Mouse (Mus musculus) frontal cortex, postnatal 14 days (tissue): ENCODE results near the gene Ttll9.

Experiments used
- DNase-seq, 2 experiments: peaks; one replicate each; pipeline ENCODE4 v3.0.0; 2022; ENCODE audit warnings: low spot score in 2 of 2

The Ttll9 gene

GRCm38 (mm10) chr2:152962091-152962793, at the start of gene Ttll9:
Gene Ttll9, plus strand, starts transcription at chr2:152962485.
- peak; percentile 74 to 75 for DNase-seq

- DNase-seq, result no peak
Measured at GRCm38 (mm10) chr2:152913471-152913870, 48.8 kb upstream of the Ttll9 start.

DNA sequence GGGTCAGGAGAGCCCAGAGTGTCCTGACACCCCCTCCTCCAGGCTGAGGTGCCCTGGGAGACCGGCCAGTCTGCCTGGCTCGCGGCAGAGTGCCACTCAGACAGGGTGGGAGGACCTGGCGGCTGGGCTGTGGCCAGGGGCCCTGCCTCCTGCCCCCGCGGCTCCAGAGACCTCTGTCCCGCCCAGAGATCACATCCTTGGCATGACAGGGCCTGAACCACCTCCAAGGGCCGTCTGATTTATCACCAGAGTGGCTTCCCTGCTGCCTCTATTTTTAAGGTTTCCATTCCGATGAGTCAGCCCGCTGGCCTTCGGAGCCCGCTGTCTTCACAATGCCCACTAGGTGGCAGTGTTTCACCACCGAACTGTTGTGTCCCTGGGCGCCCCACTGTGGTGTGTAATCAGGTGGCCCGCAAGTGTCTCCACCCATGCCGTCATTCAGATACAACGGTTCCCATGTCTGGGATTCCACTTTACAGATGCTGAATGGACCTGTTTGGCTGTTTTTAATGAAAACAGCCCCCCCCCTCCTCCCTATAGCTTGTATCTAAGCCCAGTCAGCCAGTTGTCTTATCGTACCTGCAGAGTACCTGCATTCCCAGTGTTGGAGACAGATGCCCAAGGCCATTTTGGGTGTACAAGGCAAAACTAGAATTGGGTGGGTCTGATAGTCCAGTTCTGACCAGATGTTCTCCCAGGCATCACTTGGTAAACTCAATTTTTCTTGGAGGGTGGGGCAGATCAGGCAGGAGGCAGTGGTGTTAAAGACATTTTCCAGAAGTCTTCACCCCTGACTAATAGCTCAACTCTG, 47.8 kb upstream of the Ttll9 start:
- peak; percentile 83 to 89 for DNase-seq

- no peak for DNase-seq
Measured at GRCm38 (mm10) chr2:152915453-152915852, 46.8 kb upstream of the Ttll9 start.

- no peak for DNase-seq
Measured at GRCm38 (mm10) chr2:152916111-152916510, 46.2 kb upstream of the Ttll9 start.

DNA sequence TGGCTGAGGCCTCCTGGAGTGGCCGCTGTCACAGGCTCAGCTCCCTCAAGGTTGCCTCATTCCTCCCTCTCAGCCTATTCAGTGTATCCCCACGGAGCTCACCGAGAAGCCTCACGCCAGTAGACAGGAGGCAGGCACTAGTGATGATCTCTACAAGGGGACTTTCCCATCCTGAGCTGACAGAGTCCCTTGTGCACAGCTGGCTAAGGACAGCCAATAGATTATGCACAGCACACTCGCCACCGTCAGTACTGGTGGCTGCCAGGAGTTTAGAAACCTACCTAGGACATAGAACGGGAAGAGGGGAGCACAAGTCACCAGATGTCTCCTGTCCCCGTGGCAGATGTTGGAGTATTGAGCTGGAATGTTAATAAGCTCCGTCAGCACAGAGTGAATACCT, 44.6 kb upstream of the Ttll9 start:
- DNase-seq, result no peak

DNA sequence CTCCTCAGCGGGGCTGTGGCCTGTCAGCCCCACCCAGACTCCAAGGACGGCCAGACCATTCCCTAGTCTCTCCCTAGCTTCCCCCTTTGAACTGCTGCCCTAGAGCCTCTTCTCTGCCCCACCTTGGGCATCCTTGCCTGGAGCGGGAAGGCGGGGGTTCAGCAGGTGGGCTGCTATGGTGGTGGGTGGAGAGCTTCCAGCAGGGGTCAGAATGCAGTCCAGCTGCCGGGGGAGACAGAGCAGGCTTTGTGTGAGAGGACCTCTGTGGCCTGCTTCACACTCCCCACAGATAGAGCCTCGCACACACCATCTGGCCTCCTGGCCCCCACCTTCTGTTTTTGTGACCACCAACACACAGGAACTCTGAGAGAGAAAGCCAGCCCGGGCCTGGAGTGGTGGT, 39.9 kb upstream of the Ttll9 start:
- no peak for DNase-seq

DNA sequence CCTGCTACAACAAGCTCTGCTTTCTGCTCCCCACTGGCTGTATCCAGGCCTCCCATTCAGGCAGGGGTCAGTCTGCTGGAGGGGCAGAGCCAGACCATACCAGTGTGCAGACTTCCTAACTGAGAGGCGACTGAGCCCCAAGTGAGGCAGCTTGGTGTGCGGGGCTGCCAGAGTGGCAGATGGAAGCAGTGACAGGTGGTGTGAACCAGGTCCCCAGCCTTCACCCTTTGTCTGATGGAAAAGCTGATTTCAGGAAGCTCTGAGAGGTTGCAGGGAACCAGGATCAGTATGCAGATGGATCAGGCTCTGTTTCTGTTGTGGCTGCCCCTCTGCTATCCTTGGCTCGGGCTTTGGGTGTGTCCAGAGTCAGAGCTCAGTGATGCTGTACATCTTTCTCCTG, 38.7 kb upstream of the Ttll9 start:
- no peak for DNase-seq

DNA sequence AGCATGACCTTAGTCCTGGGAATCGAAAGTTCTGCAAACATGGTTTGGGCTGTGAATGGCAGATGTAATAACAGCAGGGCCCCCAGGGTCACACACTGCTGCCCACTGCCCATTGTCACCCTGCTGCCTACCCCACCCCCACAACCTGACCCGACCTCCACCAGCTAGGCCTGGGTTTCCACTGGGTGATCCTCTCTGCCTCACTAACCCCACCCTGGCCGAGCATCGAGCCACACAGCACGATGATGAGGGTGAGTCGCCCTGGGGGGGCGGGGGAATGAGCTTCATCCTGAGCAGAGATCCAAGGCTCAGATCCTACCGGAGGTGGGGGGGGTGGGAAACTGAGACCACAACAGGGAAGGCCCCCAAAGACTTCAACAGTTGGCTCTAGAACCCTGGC, 38.2 kb upstream of the Ttll9 start:
- DNase-seq, result no peak

DNA sequence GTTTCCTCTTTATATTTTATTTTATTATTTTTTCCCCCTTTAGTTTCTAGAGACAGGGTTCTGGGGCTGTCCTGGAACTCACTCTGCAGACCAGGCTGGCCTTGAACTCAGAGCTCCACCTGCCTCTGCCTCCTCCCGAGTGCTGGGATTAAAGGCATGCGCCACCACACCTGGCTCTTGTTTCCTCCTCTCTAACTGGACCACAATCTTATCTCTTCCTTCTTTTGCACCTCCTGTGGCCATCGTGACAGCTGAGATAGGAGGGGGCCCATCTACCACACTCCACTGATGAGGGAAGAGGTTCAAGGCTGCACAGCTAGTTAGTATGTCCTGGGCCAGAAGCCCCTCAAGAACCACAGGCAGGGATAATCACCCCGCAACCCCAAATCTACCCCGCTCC, 37.7 kb upstream of the Ttll9 start:
- DNase-seq, result no peak

DNA sequence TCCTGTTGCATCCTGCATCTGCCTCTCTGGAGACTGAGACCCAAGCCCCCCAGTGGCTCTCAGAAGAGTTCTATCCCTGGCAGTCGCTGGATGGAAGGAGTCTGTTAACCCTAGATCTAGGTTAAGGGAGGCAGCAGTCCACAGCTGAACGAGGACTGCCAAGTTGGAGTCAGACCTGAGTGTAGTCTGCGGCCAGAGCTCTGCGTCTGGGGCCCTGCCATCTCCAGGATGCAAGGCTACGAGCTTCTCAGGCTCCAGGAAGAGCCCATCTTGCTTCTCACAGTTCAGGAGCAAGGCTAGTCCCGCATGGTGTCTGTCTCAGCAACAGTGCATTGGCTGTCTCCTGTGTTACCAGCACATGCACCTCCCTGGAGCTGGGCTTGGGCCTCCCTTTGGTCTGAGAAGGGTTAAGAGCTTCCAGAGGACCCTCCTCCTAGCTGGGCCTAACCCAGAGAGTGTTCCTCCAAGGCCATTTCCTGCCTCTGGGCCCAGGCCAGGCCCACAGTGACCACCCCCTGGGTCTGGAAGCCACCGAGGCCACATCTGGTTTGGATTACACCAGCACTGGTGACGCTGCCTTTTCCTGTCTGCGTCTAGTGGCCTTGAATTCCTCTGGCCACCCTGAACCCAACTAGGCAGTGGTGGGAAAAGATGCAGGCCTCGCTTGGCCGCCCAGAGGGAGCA, 37.0 kb upstream of the Ttll9 start:
- no peak for DNase-seq

DNA sequence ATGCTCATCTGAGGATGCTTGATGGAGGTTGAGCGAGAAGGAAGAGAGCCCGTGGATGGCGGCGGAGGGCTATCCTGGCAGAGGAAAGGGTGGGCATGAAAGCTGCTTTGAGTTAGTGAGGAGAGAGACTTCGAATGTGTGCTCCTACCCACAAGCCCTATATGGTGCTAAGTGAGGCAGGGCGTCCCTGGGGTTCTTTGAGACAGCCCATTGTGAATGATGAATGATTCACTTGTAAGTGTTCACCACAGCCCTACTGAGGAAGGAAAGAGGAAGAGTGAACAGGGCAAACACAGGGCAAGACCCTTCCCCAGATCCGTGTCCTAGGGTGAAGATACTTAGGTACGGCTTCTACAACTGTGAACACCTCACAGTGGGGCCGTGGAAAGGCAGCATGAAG, 35.4 kb upstream of the Ttll9 start:
- no peak for DNase-seq

DNA sequence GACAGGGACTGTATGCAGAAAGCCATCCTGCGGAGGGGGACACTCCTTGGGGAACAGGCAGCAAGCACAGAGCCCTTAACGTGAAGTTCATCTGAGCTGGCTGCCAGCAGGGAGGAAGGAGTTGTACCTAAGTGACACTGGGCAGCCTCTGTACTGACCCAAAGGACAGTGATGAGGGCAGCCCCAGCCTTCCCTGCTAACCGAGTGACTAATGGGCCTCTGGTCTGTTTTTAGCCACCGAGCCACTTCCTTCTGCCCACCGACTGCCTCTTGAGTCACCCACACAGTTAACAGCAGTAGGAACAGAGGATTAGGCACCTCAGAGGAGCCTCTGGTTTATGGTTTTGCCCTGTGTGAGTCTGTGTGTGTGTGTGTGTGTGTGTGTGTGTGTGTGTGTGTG, 34.9 kb upstream of the Ttll9 start:
- DNase-seq, result no peak

- DNase-seq, result no peak
Measured at GRCm38 (mm10) chr2:152928219-152928987, 33.9 kb upstream of the Ttll9 start.

- DNase-seq, result no peak
Measured at GRCm38 (mm10) chr2:152928988-152929370, 33.3 kb upstream of the Ttll9 start.

- no peak for DNase-seq
Measured at GRCm38 (mm10) chr2:152930276-152930675, 32.0 kb upstream of the Ttll9 start.

- DNase-seq, result no peak
Measured at GRCm38 (mm10) chr2:152931456-152932160, 30.7 kb upstream of the Ttll9 start.

- no peak for DNase-seq
Measured at GRCm38 (mm10) chr2:152933048-152933447, 29.2 kb upstream of the Ttll9 start, which contains the start of gene Foxs1. Gene Foxs1, minus strand, starts transcription at chr2:152933208.

DNA sequence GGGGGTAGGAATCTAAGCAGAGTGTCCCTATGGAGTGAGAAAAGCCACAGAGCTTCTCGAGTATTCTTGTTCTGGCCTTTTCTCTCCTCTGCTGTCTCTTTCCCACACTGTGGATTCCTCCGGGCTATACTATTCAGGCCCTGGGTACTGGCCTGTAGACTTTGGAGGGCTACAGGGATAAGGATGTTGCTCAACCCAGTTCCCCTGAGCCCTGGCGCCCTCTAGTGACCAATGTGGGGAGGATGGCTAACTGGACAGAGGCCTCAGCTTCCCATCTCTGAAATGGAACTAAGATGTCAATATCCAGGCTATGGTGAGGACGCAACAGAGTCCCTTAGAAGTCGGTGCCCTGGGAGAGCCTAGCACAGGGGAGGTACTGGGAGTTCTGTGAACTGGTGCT, 28.7 kb upstream of the Ttll9 start:
- DNase-seq, result no peak

DNA sequence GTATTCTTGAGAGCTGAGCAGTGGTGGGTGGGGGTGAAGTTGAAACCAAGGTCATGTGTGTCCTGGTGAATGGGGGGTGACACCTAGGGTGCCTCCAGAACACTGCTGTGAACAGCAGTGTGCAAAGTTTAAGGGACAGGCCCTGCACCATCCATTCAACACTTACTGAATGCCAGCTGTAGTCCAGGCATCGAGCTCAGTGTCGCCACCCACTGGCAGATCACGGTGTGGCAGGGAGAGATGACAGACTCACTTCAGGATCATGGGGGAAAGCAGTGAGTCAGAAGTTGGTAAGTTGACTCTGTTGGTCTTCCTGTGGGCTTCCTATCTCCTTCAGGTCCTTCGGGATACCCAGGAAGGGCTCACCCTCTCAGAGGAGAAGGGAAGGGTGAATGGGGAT, 22.4 kb upstream of the Ttll9 start:
- DNase-seq, result no peak

GRCm38 (mm10) chr2:152941106-152941505, 21.2 kb upstream of the Ttll9 start:
- no peak for DNase-seq
